Mouse (Mus musculus): ENCODE data around the gene Zfp408. TPM values are rescaled to one million over a fixed set of nuclear protein-coding genes. Genes with fewer than 3 reads are reported as not detected.

Gene Zfp408
- polyA plus RNA-seq, 1 experiment, result 11.8 TPM

- Histone ChIP-seq H3K36me3 (ENCODE audit: control insufficient read depth, insufficient read depth) (peaks cover 39% of the 10 kb centered on the region), H3ac (ENCODE audit: control insufficient read depth, insufficient read length) (no peak overlapping the region), H3K4me2 (ENCODE audit: low read depth) (no peak overlapping the region), H3K79me2 (ENCODE audit: control insufficient read depth, insufficient read depth) (peaks cover 10% of the 10 kb centered on the region), H3K4me3 (no peak overlapping the region), H3K27me3 (ENCODE audit: control insufficient read depth, insufficient read depth, insufficient read length) (no peaks in the 10 kb centered on the region)
- TF ChIP-seq TCF3 (IDR thresholded peaks at IDR 0.05; ENCODE audit: insufficient read length, low read depth) (no peak), TCF12 (IDR thresholded peaks at IDR 0.05; ENCODE audit: insufficient read depth, poor library complexity, severe bottlenecking) (no peak), MAX (IDR thresholded peaks at IDR 0.05; ENCODE audit: low read depth) (no peak), POLR2A (IDR thresholded peaks at IDR 0.05; ENCODE audit: insufficient read length, low read depth) (no peak), USF1 (IDR thresholded peaks at IDR 0.05; ENCODE audit: low read depth) (no peak), E2F4 (IDR thresholded peaks at IDR 0.05; ENCODE audit: insufficient read depth) (no peak), SRF (IDR thresholded peaks at IDR 0.05; ENCODE audit: control insufficient read depth, insufficient read length, low read depth) (no peak), MYOD1 (IDR thresholded peaks at IDR 0.05; ENCODE audit: control insufficient read depth in 1 of 3, insufficient read length in 2 of 3, low read depth in 2 of 3) (no peak), MYOG (IDR thresholded peaks at IDR 0.05; ENCODE audit: control insufficient read depth in 1 of 3, insufficient read depth in 1 of 3, insufficient read length in 2 of 3, low read depth in 2 of 3) (no peak), POLR2AphosphoS2 (IDR thresholded peaks at IDR 0.05; ENCODE audit: insufficient read length, low read depth) (no peak), REST (IDR thresholded peaks at IDR 0.05; ENCODE audit: insufficient read depth, insufficient read length) (no peak), CEBPB (IDR thresholded peaks at IDR 0.05; ENCODE audit: insufficient read depth, poor library complexity, severe bottlenecking) (no peak)
Measured at GRCm38 (mm10) chr2:91656774-91657173, 7.2 kb upstream of the Zfp408 start.

GRCm38 (mm10) chr2:91655827-91656226 lies 6.2 kb upstream of the Zfp408 start:
- H3K4me3 ChIP-seq, result no peak overlapping the region
- H3K36me3 ChIP-seq (ENCODE audit: control insufficient read depth, insufficient read depth), result peaks cover 37% of the 10 kb centered on the region
- H3K4me2 ChIP-seq (ENCODE audit: low read depth), result no peak overlapping the region
- no peak overlapping the region for H3ac ChIP-seq (ENCODE audit: control insufficient read depth, insufficient read length)
- H3K79me2 ChIP-seq (ENCODE audit: control insufficient read depth, insufficient read depth), result peaks cover 19% of the 10 kb centered on the region
- no peak for TF ChIP-seq MYOD1 (IDR thresholded peaks at IDR 0.05; ENCODE audit: control insufficient read depth in 1 of 3, insufficient read length in 2 of 3, low read depth in 2 of 3)
- H3K27me3 ChIP-seq (ENCODE audit: control insufficient read depth, insufficient read depth, insufficient read length), result no peaks in the 10 kb centered on the region

GRCm38 (mm10) chr2:91655388-91655787 lies 5.8 kb upstream of the Zfp408 start:
- Histone ChIP-seq H3K4me2 (ENCODE audit: low read depth) (no peak overlapping the region), H3K4me3 (no peak overlapping the region), H3K27me3 (ENCODE audit: control insufficient read depth, insufficient read depth, insufficient read length) (no peaks in the 10 kb centered on the region), H3ac (ENCODE audit: control insufficient read depth, insufficient read length) (no peak overlapping the region), H3K36me3 (ENCODE audit: control insufficient read depth, insufficient read depth) (peaks cover 37% of the 10 kb centered on the region), H3K79me2 (ENCODE audit: control insufficient read depth, insufficient read depth) (peaks cover 24% of the 10 kb centered on the region)
- no peak for TF ChIP-seq REST (IDR thresholded peaks at IDR 0.05; ENCODE audit: insufficient read depth, insufficient read length)
- no peak for TF ChIP-seq E2F4 (IDR thresholded peaks at IDR 0.05; ENCODE audit: insufficient read depth)
- TF ChIP-seq MYOG (IDR thresholded peaks at IDR 0.05; ENCODE audit: control insufficient read depth in 1 of 3, insufficient read depth in 1 of 3, insufficient read length in 2 of 3, low read depth in 2 of 3), result peak in 1 of 3 experiments; percentile 41

GRCm38 (mm10) chr2:91652863-91653262 lies 3.3 kb upstream of the Zfp408 start:
- Histone ChIP-seq H3K4me2 (ENCODE audit: low read depth) (peak overlapping the region; percentile 50), H3K4me3 (peak overlapping the region; percentile 96), H3K79me2 (ENCODE audit: control insufficient read depth, insufficient read depth) (peaks cover 44% of the 10 kb centered on the region), H3K27me3 (ENCODE audit: control insufficient read depth, insufficient read depth, insufficient read length) (no peaks in the 10 kb centered on the region), H3K36me3 (ENCODE audit: control insufficient read depth, insufficient read depth) (peaks cover 34% of the 10 kb centered on the region), H3ac (ENCODE audit: control insufficient read depth, insufficient read length) (no peak overlapping the region)
- TF ChIP-seq SRF (IDR thresholded peaks at IDR 0.05; ENCODE audit: control insufficient read depth, insufficient read length, low read depth) (no peak), POLR2A (IDR thresholded peaks at IDR 0.05; ENCODE audit: insufficient read length, low read depth) (no peak), CEBPB (IDR thresholded peaks at IDR 0.05; ENCODE audit: insufficient read depth, poor library complexity, severe bottlenecking) (no peak), E2F4 (IDR thresholded peaks at IDR 0.05; ENCODE audit: insufficient read depth) (no peak), USF1 (IDR thresholded peaks at IDR 0.05; ENCODE audit: low read depth) (no peak), TCF3 (IDR thresholded peaks at IDR 0.05; ENCODE audit: insufficient read length, low read depth) (no peak), TCF12 (IDR thresholded peaks at IDR 0.05; ENCODE audit: insufficient read depth, poor library complexity, severe bottlenecking) (no peak), MYOD1 (IDR thresholded peaks at IDR 0.05; ENCODE audit: control insufficient read depth in 1 of 3, insufficient read length in 2 of 3, low read depth in 2 of 3) (no peak), POLR2AphosphoS2 (IDR thresholded peaks at IDR 0.05; ENCODE audit: insufficient read length, low read depth) (no peak), REST (IDR thresholded peaks at IDR 0.05; ENCODE audit: insufficient read depth, insufficient read length) (no peak), MAX (IDR thresholded peaks at IDR 0.05; ENCODE audit: low read depth) (no peak), MYOG (IDR thresholded peaks at IDR 0.05; ENCODE audit: control insufficient read depth in 1 of 3, insufficient read depth in 1 of 3, insufficient read length in 2 of 3, low read depth in 2 of 3) (no peak)

GRCm38 (mm10) chr2:91651458-91652258 lies 2.1 kb upstream of the Zfp408 start:
- peaks cover 54% of the 10 kb centered on the region for H3K79me2 ChIP-seq (ENCODE audit: control insufficient read depth, insufficient read depth)
- H3ac ChIP-seq (ENCODE audit: control insufficient read depth, insufficient read length), result no peak overlapping the region
- peaks cover 32% of the 10 kb centered on the region for H3K36me3 ChIP-seq (ENCODE audit: control insufficient read depth, insufficient read depth)
- peak overlapping the region; percentile 50 for H3K4me2 ChIP-seq (ENCODE audit: low read depth)
- peak overlapping the region; percentile 96 for H3K4me3 ChIP-seq
- no peaks in the 10 kb centered on the region for H3K27me3 ChIP-seq (ENCODE audit: control insufficient read depth, insufficient read depth, insufficient read length)
- TF ChIP-seq CEBPB (IDR thresholded peaks at IDR 0.05; ENCODE audit: insufficient read depth, poor library complexity, severe bottlenecking), result no peak
- no peak for TF ChIP-seq SRF (IDR thresholded peaks at IDR 0.05; ENCODE audit: control insufficient read depth, insufficient read length, low read depth)
- no peak for TF ChIP-seq MYOG (IDR thresholded peaks at IDR 0.05; ENCODE audit: control insufficient read depth in 1 of 3, insufficient read depth in 1 of 3, insufficient read length in 2 of 3, low read depth in 2 of 3)
- TF ChIP-seq E2F4 (IDR thresholded peaks at IDR 0.05; ENCODE audit: insufficient read depth), result no peak
- no peak for TF ChIP-seq MAX (IDR thresholded peaks at IDR 0.05; ENCODE audit: low read depth)
- no peak for TF ChIP-seq TCF12 (IDR thresholded peaks at IDR 0.05; ENCODE audit: insufficient read depth, poor library complexity, severe bottlenecking)
- TF ChIP-seq POLR2A (IDR thresholded peaks at IDR 0.05; ENCODE audit: insufficient read length, low read depth), result no peak
- no peak for TF ChIP-seq REST (IDR thresholded peaks at IDR 0.05; ENCODE audit: insufficient read depth, insufficient read length)
- no peak for TF ChIP-seq MYOD1 (IDR thresholded peaks at IDR 0.05; ENCODE audit: control insufficient read depth in 1 of 3, insufficient read length in 2 of 3, low read depth in 2 of 3)
- TF ChIP-seq TCF3 (IDR thresholded peaks at IDR 0.05; ENCODE audit: insufficient read length, low read depth), result no peak
- no peak for TF ChIP-seq USF1 (IDR thresholded peaks at IDR 0.05; ENCODE audit: low read depth)
- TF ChIP-seq POLR2AphosphoS2 (IDR thresholded peaks at IDR 0.05; ENCODE audit: insufficient read length, low read depth), result no peak
